Mouse (Mus musculus) G1E-ER4 (cell line): ENCODE measurements around the gene Adamts16. TPM values are rescaled to one million over a fixed set of nuclear protein-coding genes. Genes with fewer than 3 reads are reported as not detected.

Experiments
- GATA1 ChIP-seq: IDR thresholded peaks from one replicate; pipeline ENCODE4 v1.8.0; 2012; ENCODE audit warnings: low read length, inconsistent platforms
- polyA plus RNA-seq: library from polyadenylated mRNA; stranded (reverse); fragments of >175 nt; gene quantifications from 2 replicates; pipeline ENCODE4 v1.2.3, GENCODE M21; 2012

The Adamts16 gene
- polyA plus RNA-seq, 1 experiment, result not detected

DNA sequence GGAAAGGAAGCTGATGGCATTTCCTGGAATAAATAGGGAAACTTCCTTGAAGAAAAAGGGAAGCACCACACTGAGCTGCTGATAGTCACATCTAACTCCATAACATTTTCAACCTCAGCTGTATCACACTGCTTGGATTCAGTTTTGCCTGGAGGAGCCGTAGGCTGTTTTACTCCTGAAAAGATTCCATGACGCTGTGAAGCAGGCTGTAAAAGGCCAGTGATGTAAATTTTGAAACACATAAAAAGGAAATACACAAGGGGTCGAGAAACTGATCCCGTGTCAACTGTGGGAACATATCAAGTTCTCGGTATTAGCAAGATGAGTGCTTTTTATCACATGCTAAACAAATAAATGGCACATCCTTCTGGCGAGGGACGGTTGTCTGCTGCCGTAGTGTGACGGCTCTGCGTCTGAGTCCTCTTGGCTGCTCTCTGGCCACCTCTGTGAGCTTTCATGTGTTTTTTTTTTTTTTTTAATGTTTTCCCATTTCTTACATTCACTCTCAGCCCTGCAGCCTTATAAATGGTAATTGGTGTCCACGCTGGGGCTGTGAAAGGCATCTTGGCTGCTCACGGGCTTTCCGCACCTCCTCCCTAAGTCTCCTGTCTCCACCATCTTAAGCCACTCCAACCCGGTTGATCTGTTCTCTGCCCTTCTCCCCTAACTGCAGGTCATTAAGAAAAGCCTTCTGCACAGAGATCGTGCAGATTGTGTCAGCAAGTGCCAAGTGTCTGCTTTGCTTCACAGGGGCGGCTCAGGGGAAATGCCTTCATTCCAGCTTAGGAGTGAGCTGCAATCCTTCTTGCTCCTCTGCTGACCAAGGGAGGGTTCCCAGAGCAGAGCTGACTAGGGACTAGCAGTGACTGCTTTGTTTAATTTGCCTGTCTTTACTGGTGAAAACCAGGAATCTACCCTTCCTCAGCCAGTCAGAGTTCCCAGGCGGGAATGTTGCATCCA lies 101.0 kb downstream of the Adamts16 start:
- TF ChIP-seq GATA1, result no peak

DNA sequence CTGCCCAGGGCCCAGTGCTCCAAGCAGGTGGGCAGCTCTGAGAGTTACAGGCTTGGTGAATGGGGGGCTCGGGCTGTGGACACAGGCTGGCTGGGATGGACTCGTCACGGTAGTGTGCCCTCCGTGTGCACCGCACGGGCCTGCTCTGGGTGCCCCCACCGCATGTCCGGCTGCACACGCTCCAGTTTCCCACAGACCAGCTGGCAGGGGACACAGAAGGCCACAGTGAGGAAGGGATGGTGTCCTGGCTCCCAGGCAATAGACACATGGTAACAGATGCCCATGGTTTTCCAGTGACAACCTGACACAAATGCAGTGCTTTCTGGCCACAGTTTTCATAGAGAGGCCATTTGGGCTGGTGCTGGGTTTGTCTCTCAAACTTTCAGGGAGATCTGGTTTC lies 102.8 kb downstream of the Adamts16 start:
- no peak for TF ChIP-seq GATA1

DNA sequence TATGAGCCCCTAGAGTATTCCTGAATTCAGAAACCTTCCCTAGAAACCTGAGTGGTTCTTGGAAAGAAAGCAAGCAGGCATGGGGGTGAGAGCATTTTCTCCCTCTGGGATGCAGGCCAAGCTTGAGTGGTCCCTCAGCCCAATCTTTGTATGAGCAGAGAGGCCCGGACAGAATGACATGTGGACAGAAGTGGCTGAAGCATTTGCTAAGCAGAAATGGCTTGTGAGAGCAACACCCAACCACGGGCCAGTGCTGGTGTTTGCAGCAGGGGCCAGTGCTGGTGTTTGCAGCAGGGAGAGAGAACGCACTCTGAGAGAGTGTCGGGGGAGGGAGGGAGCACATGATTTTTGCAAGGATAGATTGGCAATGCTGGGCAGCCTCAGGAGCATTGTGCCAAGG lies 105.2 kb downstream of the Adamts16 start:
- TF ChIP-seq GATA1, result no peak

DNA sequence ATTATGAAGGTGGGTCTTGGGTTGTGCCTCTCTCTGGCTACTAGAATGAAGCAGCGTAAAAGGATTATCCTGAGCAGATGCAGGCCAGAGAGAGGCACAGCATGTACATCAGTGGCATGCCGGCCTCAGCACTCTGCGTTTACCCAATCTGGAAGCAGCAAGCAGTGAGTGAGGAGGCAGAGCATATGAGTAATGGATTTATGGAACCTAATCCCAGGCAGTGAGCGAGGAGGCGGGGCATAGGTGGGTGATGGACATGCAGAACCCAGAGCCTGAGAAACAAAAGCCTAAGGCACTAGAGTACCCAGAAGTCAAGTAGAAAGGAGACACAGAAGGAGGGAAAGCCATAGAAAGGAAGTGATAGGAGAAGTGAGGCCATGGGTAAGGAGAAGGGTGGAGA lies 107.0 kb downstream of the Adamts16 start:
- no peak for TF ChIP-seq GATA1

DNA sequence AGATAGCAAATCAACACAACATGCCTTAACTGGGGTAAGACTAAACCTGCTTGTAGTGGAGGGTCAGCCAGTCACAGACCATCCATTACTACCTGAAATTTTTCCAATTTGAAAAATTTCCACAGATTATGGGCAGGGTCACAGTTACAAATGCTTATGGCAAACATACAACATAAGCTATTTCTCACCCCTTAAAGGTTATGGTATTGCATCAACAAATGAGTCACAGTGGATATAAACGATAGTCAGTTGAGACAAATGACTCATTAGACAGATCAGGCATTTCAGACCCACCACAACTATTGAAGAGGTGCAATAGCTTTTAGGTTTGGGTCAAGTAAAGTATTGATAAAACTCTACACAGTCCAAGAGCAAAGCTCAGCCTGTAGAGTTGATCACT lies 107.7 kb downstream of the Adamts16 start:
- no peak for TF ChIP-seq GATA1

DNA sequence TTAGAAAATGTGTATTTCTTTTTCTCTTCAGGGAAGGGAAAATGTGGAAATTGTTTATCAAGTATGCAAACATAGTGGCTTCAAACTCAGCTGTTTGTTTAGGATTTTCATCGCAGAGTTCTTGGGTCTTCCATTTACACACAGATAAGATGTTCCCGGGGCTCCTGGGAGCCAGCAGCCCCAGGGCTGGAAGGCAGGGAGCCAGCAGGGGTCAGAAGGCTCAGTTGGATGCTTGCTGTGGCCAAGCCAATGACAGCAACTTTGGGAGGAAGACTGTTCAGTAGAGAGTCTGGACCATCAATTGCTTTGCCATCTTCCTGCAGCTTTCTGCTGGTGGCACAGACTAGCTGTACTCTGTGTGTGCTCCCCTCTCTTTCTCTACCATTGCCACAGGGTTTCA lies 108.4 kb downstream of the Adamts16 start:
- TF ChIP-seq GATA1, result no peak

DNA sequence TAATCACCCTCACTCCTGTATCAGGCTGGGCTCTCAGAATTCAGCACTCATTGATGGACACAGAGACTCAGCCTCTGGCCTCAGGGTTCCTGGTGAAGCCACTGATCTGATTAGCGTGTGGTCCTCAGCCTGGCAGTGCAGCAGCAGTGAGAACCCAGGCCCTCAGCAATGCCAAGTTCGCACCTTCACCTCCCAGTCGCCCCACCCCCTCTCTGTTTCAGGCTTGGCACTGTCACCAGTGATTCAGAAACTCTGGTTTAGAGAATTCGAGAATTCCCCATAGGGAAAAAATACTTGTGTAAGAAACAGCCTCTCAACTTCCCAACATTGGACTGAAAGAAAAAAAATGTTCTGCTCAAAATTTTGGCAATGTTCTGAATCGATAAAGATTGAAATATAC lies 108.8 kb downstream of the Adamts16 start:
- TF ChIP-seq GATA1, result no peak

DNA sequence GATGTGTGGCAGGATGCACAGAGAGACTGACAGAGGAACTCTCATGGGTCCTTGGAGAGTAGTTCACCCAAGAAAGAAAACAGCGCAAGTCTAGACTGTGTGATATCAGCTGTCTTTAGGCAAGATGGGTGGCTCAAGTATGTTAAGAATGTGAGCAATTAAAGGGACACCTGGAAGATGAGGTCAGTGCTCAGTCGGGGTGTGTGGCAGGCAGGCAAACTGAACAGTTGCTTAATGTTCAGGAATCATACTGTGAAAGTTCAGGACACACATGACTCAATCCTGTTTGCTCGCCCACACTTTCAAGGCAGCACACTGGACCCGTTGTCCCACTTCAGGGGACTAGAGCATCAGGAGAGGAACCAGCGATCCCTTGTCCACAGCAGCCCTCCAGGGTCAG lies 110.3 kb downstream of the Adamts16 start:
- TF ChIP-seq GATA1, result no peak

DNA sequence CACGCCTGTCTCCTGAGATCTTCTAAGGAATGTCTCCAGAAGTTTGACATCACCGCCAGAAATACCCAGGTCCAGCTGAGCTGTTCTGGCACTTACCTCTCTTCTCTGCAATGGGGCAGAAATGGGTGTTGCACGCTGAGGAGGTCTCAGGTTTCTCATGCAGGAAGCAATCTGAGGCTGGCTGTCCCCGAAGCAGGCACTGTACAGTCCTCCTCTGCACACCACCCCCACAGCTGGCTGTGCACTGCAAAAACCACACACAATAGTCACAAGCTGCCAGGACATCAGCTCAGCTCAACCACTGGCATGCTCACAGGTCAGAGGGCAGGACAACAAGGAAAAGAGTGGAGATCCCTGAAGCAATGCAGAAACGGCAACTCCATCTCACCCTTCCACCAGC lies 111.6 kb downstream of the Adamts16 start:
- TF ChIP-seq GATA1, result no peak

DNA sequence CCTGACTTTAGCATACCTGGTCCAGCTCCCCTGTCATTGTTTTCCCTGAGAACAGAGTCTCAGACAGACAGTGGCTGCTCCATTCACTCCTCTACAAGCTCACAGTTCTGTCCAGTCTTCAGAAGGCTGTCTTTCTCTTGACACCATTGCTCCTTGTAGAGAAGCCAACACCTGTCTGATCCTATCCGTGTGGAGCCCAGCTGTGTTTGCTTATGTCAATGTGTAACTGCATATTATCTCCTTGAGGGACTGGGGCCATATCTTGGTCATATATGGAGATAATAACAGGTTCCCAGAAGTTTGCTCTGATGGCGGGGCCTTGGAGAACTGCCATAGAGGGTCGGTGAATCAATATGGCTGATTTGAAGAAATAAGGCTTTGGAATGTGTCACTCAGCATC lies 115.4 kb downstream of the Adamts16 start:
- TF ChIP-seq GATA1, result no peak

DNA sequence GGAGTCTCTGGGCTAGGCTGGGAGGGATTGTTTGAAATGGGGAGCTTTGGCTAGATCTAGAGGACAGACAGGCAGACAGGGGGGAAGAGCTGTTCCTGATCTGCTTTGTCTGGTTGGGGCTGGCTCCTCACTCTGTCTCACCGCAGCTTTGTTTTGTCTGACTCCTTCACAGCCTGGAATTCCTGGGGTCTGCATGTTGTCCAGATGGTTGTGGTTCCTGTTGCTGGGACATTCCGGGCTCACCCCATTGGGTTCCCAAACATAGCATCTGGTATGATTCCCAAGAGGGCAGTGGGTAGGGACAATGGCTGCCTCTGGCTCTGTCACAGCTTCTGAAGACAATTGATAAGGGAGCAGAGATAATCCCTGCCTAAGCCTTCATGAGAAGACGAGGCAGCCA lies 117.0 kb downstream of the Adamts16 start:
- no peak for TF ChIP-seq GATA1

DNA sequence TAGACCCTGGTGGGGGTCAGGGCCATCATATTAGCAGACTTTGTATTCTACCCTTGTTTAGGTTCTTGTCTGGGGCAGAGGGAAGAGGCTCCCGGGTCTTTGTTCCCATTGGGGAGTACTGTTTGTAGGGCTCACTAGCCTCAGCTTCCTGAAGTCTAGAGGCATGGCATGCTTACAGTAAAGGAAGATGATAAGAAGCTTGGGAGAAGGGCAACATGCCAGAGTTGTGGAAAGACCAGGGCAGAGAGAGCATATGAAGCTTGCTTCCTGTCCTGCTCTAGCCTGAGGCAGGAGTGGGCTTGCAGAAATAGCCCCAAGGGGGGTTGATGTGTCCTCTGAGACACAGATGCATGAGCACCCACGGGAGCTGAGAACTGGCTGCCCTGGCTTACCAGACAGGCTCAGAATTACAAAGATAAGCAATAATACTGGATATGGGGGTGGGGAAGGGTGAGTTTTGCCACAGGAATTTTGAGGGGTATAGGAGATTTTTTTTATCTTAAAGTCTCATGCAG lies 117.4 kb downstream of the Adamts16 start:
- TF ChIP-seq GATA1, result no peak

DNA sequence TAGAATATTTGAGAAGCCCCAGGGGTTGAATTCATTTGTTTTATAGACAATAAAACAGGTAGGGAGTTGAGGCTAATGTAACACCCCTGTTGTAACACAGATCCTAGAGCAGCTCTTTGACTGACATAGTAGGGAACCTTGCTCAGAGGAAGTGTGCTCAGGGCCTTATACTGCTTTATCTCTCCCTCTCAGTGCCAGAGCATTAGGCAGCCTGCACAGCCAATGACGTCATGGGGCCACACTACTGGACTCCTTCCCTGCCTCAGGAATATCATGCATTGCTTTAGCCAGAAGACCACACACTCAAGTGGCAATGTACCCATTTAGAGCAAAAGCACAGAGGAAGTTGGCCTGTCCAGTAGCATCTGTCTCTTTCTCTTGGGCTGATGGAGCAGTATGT lies 121.6 kb downstream of the Adamts16 start:
- no peak for TF ChIP-seq GATA1

DNA sequence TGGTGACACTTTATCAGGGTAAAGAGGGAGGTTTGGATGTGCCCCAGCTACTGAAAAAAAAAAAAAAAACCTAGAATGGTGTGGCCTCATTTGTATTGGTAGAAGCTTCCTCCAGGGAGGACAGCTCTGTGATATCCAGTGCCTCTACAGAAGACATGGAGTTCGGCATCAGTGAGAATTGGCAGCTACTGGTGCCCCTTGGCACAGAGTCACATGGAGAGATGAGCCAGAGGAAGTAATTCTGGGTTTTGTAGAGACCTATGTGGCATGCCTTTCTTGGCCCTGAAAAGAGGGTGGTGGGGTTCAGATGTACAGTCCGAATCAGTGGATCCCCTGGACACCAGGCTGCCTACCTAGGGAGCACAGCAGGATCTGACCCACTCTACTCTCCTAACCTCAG lies 122.8 kb downstream of the Adamts16 start:
- TF ChIP-seq GATA1, result no peak

DNA sequence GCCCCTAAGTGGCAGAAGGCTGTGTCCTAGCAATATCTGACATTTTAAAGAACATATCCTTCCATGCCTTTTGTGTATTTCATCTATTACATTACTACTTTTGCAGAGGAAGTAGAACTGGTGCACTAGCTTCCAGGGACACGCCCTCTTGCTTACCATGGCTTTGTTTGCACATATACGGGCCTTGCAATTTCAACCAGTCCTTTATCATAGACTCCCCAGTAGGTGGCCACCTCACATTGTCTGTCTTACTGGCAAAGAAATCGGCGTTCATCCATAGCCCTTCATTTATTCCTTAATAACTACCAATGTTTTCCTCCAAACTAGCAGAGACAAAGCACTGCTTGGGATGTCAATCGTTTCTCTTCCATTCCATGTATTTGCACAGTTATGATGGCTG lies 125.6 kb downstream of the Adamts16 start:
- no peak for TF ChIP-seq GATA1

DNA sequence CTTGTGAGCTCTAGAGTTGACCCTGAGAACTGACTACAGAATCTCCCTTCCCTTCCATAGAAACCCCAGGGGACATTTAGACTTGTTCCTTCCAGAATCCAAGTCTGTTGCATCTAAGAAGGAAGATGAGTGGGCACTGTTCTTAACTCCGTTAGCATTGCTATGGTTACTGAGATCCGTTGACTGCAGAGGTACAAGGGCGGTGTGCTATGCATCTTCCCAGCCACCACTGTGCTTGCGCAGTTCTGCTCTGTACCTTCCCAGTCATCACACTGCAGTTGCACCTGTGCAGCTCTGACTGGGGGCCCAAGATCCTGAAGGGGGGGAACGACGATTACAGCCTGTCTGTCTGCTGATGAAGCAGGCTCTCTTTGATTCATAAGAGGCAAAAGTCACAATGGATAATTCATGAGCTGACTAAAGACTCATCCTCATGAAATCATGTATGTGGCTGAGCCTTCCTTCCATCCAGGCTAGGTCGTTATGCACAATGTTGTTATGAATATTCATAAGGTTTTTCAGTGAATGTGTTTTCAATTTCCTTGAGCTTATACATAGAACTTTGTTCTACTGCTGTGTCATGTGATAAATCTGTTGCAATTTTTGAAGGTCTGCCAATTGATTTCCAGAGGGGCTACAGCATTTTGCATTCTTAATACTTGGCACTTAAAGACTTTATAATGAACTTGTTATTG lies 127.4 kb downstream of the Adamts16 start:
- no peak for TF ChIP-seq GATA1

DNA sequence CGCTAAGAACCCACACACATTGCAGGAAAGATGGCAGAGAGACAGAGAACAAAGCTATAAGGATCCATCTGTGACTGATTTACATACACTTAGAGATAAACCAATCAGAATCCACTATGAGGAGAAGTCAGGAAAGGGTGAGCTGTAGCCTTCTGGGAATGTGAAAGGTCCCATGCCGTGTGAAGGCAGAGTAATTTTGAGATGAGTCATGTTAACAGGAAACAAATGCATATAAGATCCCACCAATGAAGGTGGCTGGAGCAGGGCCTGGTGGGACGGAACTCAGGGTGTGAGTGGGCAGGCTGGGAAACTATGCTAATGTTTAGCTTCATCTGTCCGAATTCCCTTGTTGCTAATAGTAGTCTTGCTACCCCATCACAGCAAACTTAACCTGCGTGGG lies 128.3 kb downstream of the Adamts16 start:
- TF ChIP-seq GATA1, result no peak
